Mouse (Mus musculus) neural tube, embryonic 11.5 days (tissue): ENCODE measurements around the gene Specc1l. TPM values are rescaled to one million over a fixed set of nuclear protein-coding genes. Genes with fewer than 3 reads are reported as not detected.

Source experiments
- ATAC-seq: fragments of 200-750 bp; cut with Nextera tagmentation; 2 replicates; pipeline ENCODE4 v1.8.0; 2017; ENCODE audit warnings: moderate number of reproducible peaks, mild to moderate bottlenecking, moderate TSS enrichment, moderate library complexity; ENCODE audit not compliant: insufficient read depth, low FRiP score, low TSS enrichment
- DNase-seq: peaks from one replicate; pipeline ENCODE4 v3.0.0-alpha.2; 2015; ENCODE audit warnings: low spot score
- H3K27ac ChIP-seq: fragments of 300-500 bp; sonication (generic); 2 replicates; pipeline ENCODE4 v1.5.1; 2014; ENCODE audit warnings: low read depth, mild to moderate bottlenecking, low read length
- H3K27me3 ChIP-seq: fragments of 300-500 bp; sonication (generic); 2 replicates; pipeline ENCODE4 v1.6.1; 2014; ENCODE audit warnings: mild to moderate bottlenecking, low read length, mixed read lengths; ENCODE audit not compliant: control insufficient read depth, insufficient read depth
- H3K36me3 ChIP-seq: fragments of 300-500 bp; sonication (generic); 2 replicates; pipeline ENCODE4 v1.6.1; 2014; ENCODE audit warnings: mild to moderate bottlenecking, low read length, moderate library complexity, mixed read lengths; ENCODE audit not compliant: control insufficient read depth, insufficient read depth
- H3K4me1 ChIP-seq: fragments of 300-500 bp; sonication (generic); 2 replicates; pipeline ENCODE4 v1.6.1; 2014; ENCODE audit warnings: low read length, mixed read lengths; ENCODE audit not compliant: control insufficient read depth, insufficient read depth
- H3K4me2 ChIP-seq: fragments of 300-500 bp; sonication (generic); 2 replicates; pipeline ENCODE4 v1.6.1; 2014; ENCODE audit warnings: low read depth, mild to moderate bottlenecking, moderate library complexity
- H3K4me3 ChIP-seq: fragments of 300-500 bp; sonication (generic); 2 replicates; pipeline ENCODE4 v1.5.1; 2014; ENCODE audit warnings: low read depth, low read length
- H3K9ac ChIP-seq: fragments of 300-500 bp; sonication (generic); 2 replicates; pipeline ENCODE4 v1.6.1; 2014; ENCODE audit warnings: mild to moderate bottlenecking, low read length
- H3K9me3 ChIP-seq: fragments of 300-500 bp; sonication (generic); 2 replicates; pipeline ENCODE4 v1.6.1; 2016; ENCODE audit warnings: low read length; ENCODE audit not compliant: control insufficient read depth
- WGBS: fragments of 180-500 bp; shearing (Covaris S2); extraction: QIAGEN DNeasy Blood & Tissue Kit; methylation state at CpG from one replicate; pipeline ENCODE4 v1.1.7; 2014; 5-methylcytosine and 5-hydroxymethylcytosine counted together
- polyA plus RNA-seq: library from polyadenylated mRNA; unstranded; fragments of >200 nt; fragmentation: Nextera tagmentation; extraction: Ambion mirVana; gene quantifications from 2 replicates; pipeline ENCODE4 v1.2.1, GENCODE M21; 2014

Specc1l gene
- polyA plus RNA-seq, 1 experiment from 2014 or later, result 23.0 TPM

DNA sequence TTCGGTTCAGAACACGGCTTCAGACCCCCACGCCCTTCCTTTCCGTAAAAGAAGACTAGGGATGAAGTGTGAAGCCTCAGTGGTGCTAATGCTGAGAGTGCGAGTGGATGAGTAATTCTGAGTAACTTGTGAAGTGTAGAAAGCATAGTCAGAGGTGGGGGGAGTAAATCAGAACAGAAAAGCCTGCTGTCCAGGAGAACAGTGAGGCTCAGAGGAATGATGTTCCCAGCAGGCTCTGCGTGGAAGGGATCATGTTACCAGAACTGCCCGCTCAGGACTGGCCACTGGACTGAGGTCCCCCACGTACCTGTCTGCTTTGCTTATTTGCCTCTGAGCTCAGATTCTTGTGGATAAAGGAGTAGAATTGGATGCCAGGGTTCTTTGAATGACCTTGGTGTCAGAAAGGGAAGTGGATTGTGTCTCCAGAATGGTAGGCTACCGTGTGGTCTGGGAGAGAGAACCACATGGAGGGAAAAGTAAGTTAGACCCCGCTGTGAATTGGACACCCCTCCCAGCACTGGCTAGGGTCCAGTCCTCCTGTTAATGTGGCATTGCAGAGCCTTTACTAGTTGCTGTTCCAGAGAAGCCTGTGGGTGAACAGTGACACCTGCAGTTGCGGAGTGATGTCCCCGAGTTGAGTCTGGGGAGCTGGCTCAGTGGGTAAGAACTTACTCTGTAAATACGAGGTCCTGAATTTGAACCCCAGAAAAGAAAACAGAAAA is 40.6 kb downstream of the Specc1l start:
- Histone ChIP-seq H3K4me2 (no peak overlapping the region), H3K9me3 (no peaks in the 10 kb centered on the region), H3K4me1 (no peaks in the 10 kb centered on the region), H3K27me3 (no peaks in the 10 kb centered on the region), H3K27ac (0 out of 2 replicates have a peak overlapping the region, but pooled peaks have one; percentile 8), H3K9ac (no peak overlapping the region), H3K4me3 (no peak overlapping the region), H3K36me3 (no peaks in the 10 kb centered on the region)
- WGBS, result 71% methylated on average over 13 of the region's 13 CpGs
- ATAC-seq (no peak), DNase-seq (no peak)

DNA sequence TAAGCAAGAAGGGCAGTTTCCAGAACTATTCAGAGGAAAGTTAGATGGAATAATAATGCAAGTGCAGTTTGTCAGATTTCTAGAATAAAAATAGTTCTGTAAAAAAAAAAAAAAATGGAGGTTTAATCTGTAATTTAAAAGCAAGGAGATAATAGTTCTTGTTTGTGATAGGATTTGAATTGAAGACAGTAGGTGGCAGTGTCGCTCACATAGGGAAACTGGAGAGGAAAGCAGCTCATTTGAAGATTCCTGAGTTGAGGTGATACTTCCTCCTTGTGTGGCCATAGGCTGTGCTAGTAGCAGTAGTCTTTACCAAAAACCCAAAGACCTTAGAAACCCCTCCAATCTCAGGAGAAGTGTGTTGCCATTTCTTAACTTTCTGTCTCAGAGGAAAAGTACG is 43.2 kb downstream of the Specc1l start:
- Histone ChIP-seq H3K36me3 (peaks cover 9% of the 10 kb centered on the region), H3K4me1 (no peaks in the 10 kb centered on the region), H3K27ac (no peak overlapping the region), H3K4me2 (no peak overlapping the region), H3K9ac (no peak overlapping the region), H3K27me3 (no peaks in the 10 kb centered on the region), H3K9me3 (no peaks in the 10 kb centered on the region), H3K4me3 (no peak overlapping the region)
- 76% methylated on average over 2 of the region's 2 CpGs for WGBS
- no peak for DNase-seq
- ATAC-seq, result no peak

DNA sequence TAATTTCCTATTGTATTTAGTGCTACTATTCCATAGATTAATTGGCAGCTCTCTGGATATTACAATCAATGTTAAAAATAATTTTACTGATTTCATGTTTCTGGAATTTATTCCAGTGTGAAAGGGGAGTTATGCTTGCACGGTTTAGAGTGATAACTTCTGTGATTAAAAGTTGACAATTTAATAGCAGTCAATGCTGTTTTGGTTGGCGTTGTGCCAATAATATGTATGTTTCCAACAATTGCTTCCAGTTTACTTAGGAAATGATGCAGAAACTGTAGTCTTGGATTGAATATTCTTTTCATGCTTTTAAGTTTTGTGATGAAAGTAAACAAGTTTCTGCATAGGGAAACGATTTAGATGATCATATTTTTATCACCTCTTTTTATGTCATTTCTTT is 45.5 kb downstream of the Specc1l start:
- Histone ChIP-seq H3K9me3 (no peaks in the 10 kb centered on the region), H3K27ac (no peak overlapping the region), H3K4me1 (no peaks in the 10 kb centered on the region), H3K27me3 (no peaks in the 10 kb centered on the region), H3K4me3 (no peak overlapping the region), H3K4me2 (no peak overlapping the region), H3K9ac (no peak overlapping the region), H3K36me3 (peaks cover 20% of the 10 kb centered on the region)
- WGBS, result 90% methylated on average over 3 of the region's 3 CpGs
- DNase-seq (no peak), ATAC-seq (no peak)

DNA sequence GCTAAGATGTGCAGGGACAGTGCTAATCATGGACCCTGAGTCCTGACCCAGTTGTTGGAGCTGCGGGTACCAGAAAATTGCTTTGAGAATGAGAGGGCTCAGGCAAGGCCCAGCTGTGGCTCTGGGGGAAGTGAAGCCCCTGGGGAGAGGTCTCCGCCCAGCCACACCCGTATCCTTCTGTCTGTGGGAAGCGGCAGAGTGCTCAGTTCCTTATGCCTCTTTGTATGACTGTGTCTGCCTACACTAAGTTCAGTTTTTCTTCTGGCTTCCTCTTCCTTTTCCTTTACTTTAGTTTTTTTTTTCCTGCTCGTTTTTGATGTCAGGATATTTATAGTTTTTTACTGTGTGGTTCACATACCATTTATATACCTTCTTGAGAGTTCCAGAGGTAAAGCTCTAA is 46.4 kb downstream of the Specc1l start:
- Histone ChIP-seq H3K9ac (no peak overlapping the region), H3K27ac (no peak overlapping the region), H3K4me1 (no peaks in the 10 kb centered on the region), H3K27me3 (no peaks in the 10 kb centered on the region), H3K9me3 (no peaks in the 10 kb centered on the region), H3K36me3 (peaks cover 24% of the 10 kb centered on the region), H3K4me3 (no peak overlapping the region), H3K4me2 (no peak overlapping the region)
- DNase-seq (no peak), ATAC-seq (no peak)
- 66% methylated on average over 5 of the region's 5 CpGs for WGBS

DNA sequence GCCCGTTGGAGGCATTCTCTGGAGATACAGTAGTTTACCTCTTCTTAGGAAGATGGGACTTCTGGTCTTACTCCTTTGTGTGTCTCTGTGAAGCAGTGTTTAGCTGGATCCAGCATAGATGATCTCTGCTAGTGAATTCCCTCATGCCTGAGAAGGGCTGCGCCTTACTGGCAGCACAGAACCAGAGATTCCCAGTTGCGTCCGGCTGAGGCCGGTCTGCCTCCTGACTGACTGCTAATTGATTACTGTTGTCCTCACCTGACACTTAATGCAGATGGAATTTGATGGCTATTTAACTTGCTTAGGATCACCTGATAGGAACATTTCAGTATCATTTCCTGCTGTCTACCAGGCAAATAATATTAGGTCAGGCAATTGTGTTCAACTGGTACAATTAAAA is 49.4 kb downstream of the Specc1l start:
- H3K4me3 ChIP-seq, result no peak overlapping the region
- WGBS, result 93% methylated on average over 5 of the region's 5 CpGs
- H3K9ac ChIP-seq, result no peak overlapping the region
- no peaks in the 10 kb centered on the region for H3K4me1 ChIP-seq
- no peak for DNase-seq
- H3K27ac ChIP-seq, result no peak overlapping the region
- H3K4me2 ChIP-seq, result no peak overlapping the region
- H3K36me3 ChIP-seq, result peaks cover 36% of the 10 kb centered on the region
- no peaks in the 10 kb centered on the region for H3K27me3 ChIP-seq
- no peaks in the 10 kb centered on the region for H3K9me3 ChIP-seq
- no peak for ATAC-seq

DNA sequence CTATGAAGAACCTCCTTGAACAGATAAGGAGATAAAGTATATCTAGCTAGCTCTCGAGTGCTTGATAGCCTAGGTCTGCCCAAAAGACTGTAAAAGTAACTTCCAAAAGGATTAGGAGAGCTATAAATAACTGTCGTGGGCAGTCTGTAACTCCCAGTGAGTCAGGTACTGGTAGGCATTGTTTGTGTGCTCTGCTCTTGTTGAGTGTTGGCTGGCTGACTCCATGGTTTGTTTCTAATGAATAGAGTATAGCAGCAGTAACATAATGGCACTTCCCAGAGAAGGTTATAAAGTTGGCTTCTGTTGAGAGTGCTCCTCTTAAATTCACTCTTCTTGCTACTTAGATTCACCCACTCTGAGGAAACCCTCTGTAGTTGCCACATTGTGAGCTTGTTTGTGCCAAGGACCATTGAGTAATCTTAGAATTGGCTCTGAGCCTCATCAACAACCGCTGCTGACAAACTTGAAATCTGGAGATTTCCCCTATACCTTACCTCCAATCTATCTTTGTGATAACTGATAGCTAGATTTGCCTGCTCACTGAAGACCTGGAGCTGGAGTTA is 53.2 kb downstream of the Specc1l start:
- no peak overlapping the region for H3K4me2 ChIP-seq
- H3K36me3 ChIP-seq, result peaks cover 30% of the 10 kb centered on the region
- H3K27ac ChIP-seq, result no peak overlapping the region
- no peaks in the 10 kb centered on the region for H3K9me3 ChIP-seq
- H3K9ac ChIP-seq, result no peak overlapping the region
- 50% methylated on average over 3 of the region's 3 CpGs for WGBS
- ATAC-seq (no peak), DNase-seq (no peak)
- no peaks in the 10 kb centered on the region for H3K27me3 ChIP-seq
- H3K4me1 ChIP-seq, result no peaks in the 10 kb centered on the region
- H3K4me3 ChIP-seq, result no peak overlapping the region

DNA sequence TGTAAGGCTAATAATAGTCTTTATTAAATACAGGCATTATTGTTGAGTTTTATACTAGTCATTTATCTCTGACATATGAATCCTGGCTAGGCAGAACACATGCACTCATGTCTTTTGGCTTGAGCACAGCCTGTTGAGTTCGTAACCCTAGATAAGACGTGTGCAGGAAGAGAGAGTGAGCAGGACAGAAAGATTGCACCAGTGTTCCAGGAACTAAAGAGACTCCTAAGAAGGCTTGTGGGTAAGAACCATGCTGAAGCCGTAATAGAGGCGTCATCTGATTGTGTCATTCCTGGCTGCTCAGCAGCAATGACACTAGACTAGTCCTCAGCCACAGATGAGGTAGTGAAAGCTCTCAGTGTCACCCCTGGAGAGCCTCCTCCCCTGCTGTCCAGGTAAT is 61.1 kb downstream of the Specc1l start:
- ATAC-seq, result no peak
- H3K4me1 ChIP-seq, result no peaks in the 10 kb centered on the region
- no peak overlapping the region for H3K4me3 ChIP-seq
- no peaks in the 10 kb centered on the region for H3K9me3 ChIP-seq
- H3K36me3 ChIP-seq, result peaks cover 5% of the 10 kb centered on the region
- no peaks in the 10 kb centered on the region for H3K27me3 ChIP-seq
- WGBS, result 91% methylated on average over 4 of the region's 4 CpGs
- no peak overlapping the region for H3K4me2 ChIP-seq
- no peak overlapping the region for H3K9ac ChIP-seq
- no peak overlapping the region for H3K27ac ChIP-seq
- no peak for DNase-seq

DNA sequence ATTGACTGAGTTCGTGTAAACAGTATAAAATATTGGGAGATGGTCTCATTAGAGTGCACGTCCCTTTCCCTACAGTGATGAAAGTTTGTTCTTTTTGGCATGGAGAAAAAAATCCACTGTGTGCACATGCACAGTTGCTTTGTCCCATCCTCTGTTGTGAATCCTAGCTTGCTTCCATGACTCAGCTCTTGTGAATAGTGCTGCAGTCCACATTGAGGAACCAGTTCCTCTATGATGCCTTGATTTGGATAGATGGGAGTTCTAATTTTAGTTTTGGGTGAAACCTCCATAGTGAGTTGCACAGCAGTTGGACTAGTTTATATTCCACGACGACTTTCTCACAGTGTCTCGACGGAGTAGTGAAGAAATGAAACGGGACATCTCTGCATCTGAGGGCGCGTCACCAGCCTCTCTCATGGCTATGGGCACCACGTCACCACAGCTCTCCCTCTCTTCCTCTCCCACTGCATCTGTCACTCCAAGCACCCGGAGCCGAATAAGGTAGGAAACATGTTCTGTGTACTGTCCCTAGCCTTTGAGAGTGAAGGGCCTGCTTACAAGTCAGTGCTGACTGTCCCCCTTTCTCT is 64.6 kb downstream of the Specc1l start:
- peaks cover 2% of the 10 kb centered on the region; the same call in 1 of the 2 replicates for H3K36me3 ChIP-seq
- no peak overlapping the region for H3K4me3 ChIP-seq
- 97% methylated on average over 12 of the region's 12 CpGs for WGBS
- no peak overlapping the region for H3K27ac ChIP-seq
- no peaks in the 10 kb centered on the region for H3K4me1 ChIP-seq
- H3K9ac ChIP-seq, result no peak overlapping the region
- no peak overlapping the region for H3K4me2 ChIP-seq
- DNase-seq (no peak), ATAC-seq (no peak)
- H3K9me3 ChIP-seq, result no peaks in the 10 kb centered on the region
- H3K27me3 ChIP-seq, result no peaks in the 10 kb centered on the region

DNA sequence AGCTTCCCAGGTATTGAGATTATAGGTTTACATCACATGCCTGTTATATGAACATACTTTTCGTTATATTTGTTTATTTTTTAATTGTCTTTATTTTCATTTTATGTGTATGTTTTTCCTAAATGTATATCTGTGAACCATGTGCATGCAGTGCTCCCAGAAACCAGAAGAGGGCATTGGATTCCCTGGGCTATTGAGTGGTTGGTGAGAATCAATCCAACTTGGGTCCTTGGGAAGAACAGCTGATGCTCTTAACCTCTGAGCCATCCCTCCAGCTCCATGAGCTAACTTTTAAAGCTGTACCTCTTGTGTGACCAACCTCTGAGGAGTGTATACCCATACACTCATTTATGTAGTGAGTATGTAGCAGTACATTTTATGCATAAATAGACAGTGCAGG is 65.6 kb downstream of the Specc1l start:
- ATAC-seq (no peak), DNase-seq (no peak)
- Histone ChIP-seq H3K4me1 (no peaks in the 10 kb centered on the region), H3K4me2 (no peak overlapping the region), H3K36me3 (peaks cover 2% of the 10 kb centered on the region; the same call in 1 of the 2 replicates), H3K27ac (no peak overlapping the region), H3K9me3 (no peaks in the 10 kb centered on the region), H3K27me3 (no peaks in the 10 kb centered on the region), H3K4me3 (no peak overlapping the region), H3K9ac (no peak overlapping the region)
- 88% methylated on average over 1 of the region's 1 CpGs for WGBS
